In genomic region chr11:53797386-53797920, GRCm38 (mm10) we compare ENCODE assay signal across 17 mouse cellular contexts. TPM values are rescaled to one million over a fixed set of nuclear protein-coding genes. Genes with fewer than 3 reads are reported as not detected.
DNase-seq lines count a peak whose midpoint lies in the region; ATAC-seq and TF ChIP-seq lines count a peak whose summit lies in the region.
"Had no signal": no experiment of that assay in that cellular context is flagged by ENCODE, and none has a peak within 500 bp of the region (broad histone marks: within the 10 kb centered on the region; RNA-seq: fewer than 3 reads in every experiment).

No protein-coding gene starts in this region.

- no peaks in the 10 kb centered on the region for H3K36me3 ChIP-seq in liver, adult 2 months (ENCODE audit: control insufficient read depth, insufficient read depth, low read length)
- H3K36me3 ChIP-seq in liver, embryonic 11.5 days (ENCODE audit: control insufficient read depth, insufficient read depth, low read length): no peaks in the 10 kb centered on the region
- H3K36me3 ChIP-seq in small intestine, adult 2 months (ENCODE audit: control insufficient read depth, insufficient read depth, low read length): no peaks in the 10 kb centered on the region
- H3K36me3 ChIP-seq: forebrain, embryonic 15.5 days; hindbrain, embryonic 13.5 days; limb, embryonic 10.5 days; midbrain, embryonic 15.5 days had no signal

- no peaks in the 10 kb centered on the region for H3K79me2 ChIP-seq in liver, adult 2 months (ENCODE audit: control insufficient read depth, insufficient read depth, low read length)

- H3K4me3 ChIP-seq in liver, adult 2 months (ENCODE audit: insufficient read depth, low read depth, low read length): no peak overlapping the region
- no peak overlapping the region for H3K4me3 ChIP-seq in liver, embryonic 11.5 days (ENCODE audit: low read depth, low read length)
- no peak overlapping the region for H3K4me3 ChIP-seq in brown adipose tissue, adult 24 weeks (ENCODE audit: insufficient read depth, low read depth, low read length)
- no peak overlapping the region for H3K4me3 ChIP-seq in small intestine, adult 2 months (ENCODE audit: low read depth, low read length)
- H3K4me3 ChIP-seq: erythroblast, embryonic 14.5 days; forebrain, embryonic 15.5 days; hindbrain, embryonic 13.5 days; limb, embryonic 10.5 days; midbrain, embryonic 15.5 days had no signal

- DNase-seq in heart, adult 11 months: peak; percentile 88
- DNase-seq in heart, postnatal 25 days (ENCODE audit: low spot score): no peak
- DNase-seq in liver, adult 2 months (ENCODE audit: extremely low read depth, low read depth, low spot score): peak; percentile 92
- no peak for DNase-seq in liver, embryonic 11.5 days (ENCODE audit: low spot score)
- DNase-seq in left cerebral cortex, postnatal 14 days (ENCODE audit: low spot score in 2 of 2): no peak
- DNase-seq in thymus, postnatal 10 days (ENCODE audit: low spot score in 2 of 2): no peak
- DNase-seq: embryo, embryonic 11 days; right cerebral cortex, adult 18-20 months; thymus, postnatal 25 days had no signal

- H3K27me3 ChIP-seq in liver, adult 2 months (ENCODE audit: control insufficient read depth, insufficient read depth, low read length): no peaks in the 10 kb centered on the region
- no peaks in the 10 kb centered on the region for H3K27me3 ChIP-seq in liver, embryonic 11.5 days (replicated peaks; ENCODE audit: control insufficient read depth, insufficient read depth, low read length)
- H3K27me3 ChIP-seq in small intestine, adult 2 months (ENCODE audit: control insufficient read depth, insufficient read depth, low read length): no peaks in the 10 kb centered on the region
- H3K27me3 ChIP-seq: forebrain, embryonic 15.5 days; hindbrain, embryonic 13.5 days; midbrain, embryonic 15.5 days had no signal

- intact Hi-C loops in heart, postnatal 25 days (cut with DNase I): no loop called here
- intact Hi-C loops in left cerebral cortex, postnatal 14 days (cut with DNase I): no loop called here

- WGBS in liver, adult 2 months: 25% methylated on average over 6 of the region's 6 CpGs
- 56% methylated on average over 6 of the region's 6 CpGs for whole genome bisulfite sequencing in liver, embryonic 11.5 days
- WGBS in small intestine, adult 2 months: 36% methylated on average over 6 of the region's 6 CpGs

- H3K9ac ChIP-seq in liver, adult 2 months (ENCODE audit: low read depth, low read length): peak overlapping the region; percentile 32
- H3K9ac ChIP-seq in liver, embryonic 11.5 days (ENCODE audit: low read depth, low read length): no peak overlapping the region
- H3K9ac ChIP-seq: forebrain, embryonic 15.5 days; hindbrain, embryonic 13.5 days; midbrain, embryonic 15.5 days had no signal

- no peak for ATAC-seq in liver, embryonic 11.5 days (replicated peaks; ENCODE audit: low FRiP score)
- ATAC-seq: forebrain, embryonic 15.5 days; midbrain, embryonic 15.5 days had no signal

- peak overlapping the region; percentile 85 for H3K27ac ChIP-seq in liver, adult 2 months (replicated peaks; ENCODE audit: insufficient read depth, low read depth, low read length)
- no peak overlapping the region for H3K27ac ChIP-seq in liver, embryonic 11.5 days (ENCODE audit: low read depth, low read length)
- peak overlapping the region; percentile 83 for H3K27ac ChIP-seq in brown adipose tissue, adult 24 weeks (replicated peaks; ENCODE audit: low read depth, low read length)
- peak overlapping the region; percentile 98 for H3K27ac ChIP-seq in small intestine, adult 2 months (ENCODE audit: insufficient read depth, low read depth, low read length)
- H3K27ac ChIP-seq: forebrain, embryonic 15.5 days; hindbrain, embryonic 13.5 days; limb, embryonic 10.5 days; midbrain, embryonic 15.5 days had no signal

- no peak for TF ChIP-seq CTCF in liver, adult 2 months (IDR thresholded peaks at IDR 0.05; ENCODE audit: low read depth, low read length)
- TF ChIP-seq CTCF in small intestine, adult 2 months (IDR thresholded peaks at IDR 0.05; ENCODE audit: extremely low read depth, insufficient read length, insufficient replicate concordance, low read depth, low read length): no peak

- TF ChIP-seq POLR2A in liver, adult 2 months (IDR thresholded peaks at IDR 0.05; ENCODE audit: extremely low read depth, insufficient read depth, low read length): no peak
- 0 out of 2 replicates have a peak, but pooled peaks have one; percentile 21 for TF ChIP-seq POLR2A in small intestine, adult 2 months (IDR thresholded peaks at IDR 0.05; ENCODE audit: low read depth, low read length)

- H3K4me1 ChIP-seq in liver, adult 2 months (ENCODE audit: control insufficient read depth, insufficient read depth, low read length): peaks cover 36% of the 10 kb centered on the region
- peaks cover 23% of the 10 kb centered on the region for H3K4me1 ChIP-seq in liver, embryonic 11.5 days (replicated peaks; ENCODE audit: control insufficient read depth, insufficient read depth, low read length)
- peaks cover 45% of the 10 kb centered on the region for H3K4me1 ChIP-seq in brown adipose tissue, adult 24 weeks (ENCODE audit: control insufficient read depth, insufficient read depth, insufficient read length, low read length)
- peaks cover 63% of the 10 kb centered on the region for H3K4me1 ChIP-seq in small intestine, adult 2 months (ENCODE audit: control insufficient read depth, insufficient read depth, insufficient read length, low read length)

- H3K4me2 ChIP-seq in liver, embryonic 11.5 days: no peak overlapping the region
- H3K4me2 ChIP-seq: forebrain, embryonic 15.5 days; hindbrain, embryonic 13.5 days; midbrain, embryonic 15.5 days had no signal

- no peaks in the 10 kb centered on the region for H3K9me3 ChIP-seq in liver, embryonic 11.5 days (ENCODE audit: control insufficient read depth, low read length)
- H3K9me3 ChIP-seq: forebrain, embryonic 15.5 days; hindbrain, embryonic 13.5 days; limb, embryonic 10.5 days; midbrain, embryonic 15.5 days had no signal

RNA-seq across cellular contexts. Expression of gene Gm17334, which starts 24.5 kb away (rescaled TPM):
- under 1 TPM in 1 of 2 experiments, not detected in 1; 0.31 TPM for total RNA-seq in heart, postnatal 25 days (2021)
- not detected in 2 replicates for total RNA-seq in liver, adult 2 months (2014; rRNA removed)
- polyA plus RNA-seq in liver, adult 2 months (2012; rRNA removed): 0.16 TPM in 1 of 2 replicates, not detected in the other
- polyA plus RNA-seq in liver, embryonic 11.5 days (2014; fragmentation: Nextera tagmentation; extraction: Ambion mirVana): not detected in 2 replicates
- polyA plus RNA-seq in brown adipose tissue, adult 24 weeks (2012; ENCODE audit: insufficient read depth, insufficient read length, missing spikeins): not detected in 2 replicates
- polyA plus RNA-seq in small intestine, adult 2 months (2012; rRNA removed): 0.25 and 1.6 TPM in 2 replicates
- total RNA-seq in left cerebral cortex, postnatal 14 days (2021): under 1 TPM in 1 of 2 experiments, not detected in 1; 0.51 TPM
- total RNA-seq: megakaryocyte, adult 5-6 weeks had no signal
- polyA plus RNA-seq: erythroblast, embryonic 14.5 days; forebrain, embryonic 15.5 days; hindbrain, embryonic 13.5 days; limb, embryonic 10.5 days; midbrain, embryonic 15.5 days had no signal

RNA-seq across cellular contexts. Expression of gene Irf1, which starts 27.6 kb away (rescaled TPM):
- 10 to 100 TPM; 13.7 to 21.1 TPM for total RNA-seq in heart, postnatal 25 days (2021)
- total RNA-seq in liver, adult 2 months (2014; rRNA removed): 37.5 and 44.2 TPM in 2 replicates
- 27.9 and 43.0 TPM in 2 replicates for polyA plus RNA-seq in liver, adult 2 months (2012; rRNA removed)
- polyA plus RNA-seq in liver, embryonic 11.5 days (2014; fragmentation: Nextera tagmentation; extraction: Ambion mirVana): 8.4 and 8.7 TPM in 2 replicates
- 12.5 and 27.9 TPM in 2 replicates for polyA plus RNA-seq in brown adipose tissue, adult 24 weeks (2012; ENCODE audit: insufficient read depth, insufficient read length, missing spikeins)
- polyA plus RNA-seq in small intestine, adult 2 months (2012; rRNA removed): 93.3 and 233 TPM in 2 replicates
- 1 to 10 TPM; 4.5 to 5.5 TPM for total RNA-seq in left cerebral cortex, postnatal 14 days (2021)

Comparison
In these comparisons a context has a peak if more than half of its experiments do, and no peak if none do; other contexts are left out.
1. DNase-seq: peak in heart, adult 11 months (single experiment) and liver, adult 2 months (single experiment); none in heart, postnatal 25 days (single experiment), liver, embryonic 11.5 days (single experiment), left cerebral cortex, postnatal 14 days (0 of 2) and thymus, postnatal 10 days (0 of 2).